In the genomic region with DNA sequence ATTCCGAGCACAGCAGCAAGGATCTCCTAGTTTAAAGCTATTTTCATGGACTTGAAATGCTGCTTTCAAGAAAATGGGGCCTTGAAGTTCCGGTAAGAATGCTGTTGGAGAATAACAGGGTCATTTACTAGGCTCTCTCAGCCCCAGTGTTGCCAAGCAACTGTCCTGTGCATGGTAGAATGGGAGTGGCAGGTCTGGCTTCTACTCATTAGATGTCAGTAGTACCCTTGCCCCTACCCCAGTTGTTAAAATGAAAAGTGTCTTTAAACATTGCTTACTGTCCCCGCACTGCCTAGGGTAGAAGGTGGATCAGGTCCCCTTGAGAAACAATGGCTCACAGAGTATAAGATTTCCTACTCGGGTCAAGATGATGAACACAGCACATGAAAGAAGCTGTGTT, we compare ENCODE assay signal across 26 mouse cellular contexts. TPM values are rescaled to one million over a fixed set of nuclear protein-coding genes. Genes with fewer than 3 reads are reported as not detected.
DNase-seq lines count a peak whose midpoint lies in the region; ATAC-seq and TF ChIP-seq lines count a peak whose summit lies in the region.
"Had no signal": no experiment of that assay in that cellular context is flagged by ENCODE, and none has a peak within 500 bp of the region (broad histone marks: within the 10 kb centered on the region; RNA-seq: fewer than 3 reads in every experiment).

No protein-coding gene starts in this region.

- no peaks in the 10 kb centered on the region for H3K36me3 ChIP-seq in hindbrain, postnatal 0 days (ENCODE audit: insufficient read depth, low read length)
- no peaks in the 10 kb centered on the region for H3K36me3 ChIP-seq in hindbrain, embryonic 11.5 days (ENCODE audit: control insufficient read depth, insufficient read depth, low read length)
- peaks cover 24% of the 10 kb centered on the region; the same call in 1 of the 2 replicates for H3K36me3 ChIP-seq in forebrain, embryonic 12.5 days (replicated peaks)
- peaks cover 11% of the 10 kb centered on the region for H3K36me3 ChIP-seq in forebrain, postnatal 0 days (ENCODE audit: insufficient read depth)
- H3K36me3 ChIP-seq: heart, embryonic 15.5 days; limb, embryonic 13.5 days; liver, embryonic 12.5 days; stomach, embryonic 15.5 days had no signal

- H3K27ac ChIP-seq in hindbrain, postnatal 0 days = no peak overlapping the region
- H3K27ac ChIP-seq in hindbrain, embryonic 11.5 days (ENCODE audit: low read depth, low read length) = no peak overlapping the region
- no peak overlapping the region for H3K27ac ChIP-seq in forebrain, embryonic 12.5 days
- no peak overlapping the region for H3K27ac ChIP-seq in forebrain, postnatal 0 days (ENCODE audit: low read depth, low read length)
- H3K27ac ChIP-seq: heart, embryonic 10.5 days; heart, embryonic 15.5 days; hindbrain, embryonic 13.5 days; limb, embryonic 13.5 days; liver, embryonic 12.5 days; neural tube, embryonic 13.5 days; stomach, embryonic 15.5 days had no signal

- DNase-seq in hindbrain, postnatal 0 days (ENCODE audit: low spot score) = no peak
- no peak for DNase-seq in hindbrain, embryonic 11.5 days (ENCODE audit: low spot score)
- DNase-seq in brain, embryonic 14.5 days (ENCODE audit: low read depth) = peak; percentile 34
- no peak for DNase-seq in forebrain, postnatal 0 days
- DNase-seq in heart, adult 8-10 months (ENCODE audit: low spot score) = no peak
- DNase-seq: cerebellum, adult 8-10 months; cerebellum, postnatal 25 days; heart, postnatal 36 days; kidney, adult 11 months; kidney, postnatal 25 days; liver, postnatal 0 days; lung, postnatal 36 days; retina, postnatal 1 day; right cerebral cortex, postnatal 14 days; thymus, postnatal 25 days had no signal

- no peak overlapping the region for H3K4me2 ChIP-seq in hindbrain, postnatal 0 days (ENCODE audit: low read depth, low read length)
- H3K4me2 ChIP-seq in hindbrain, embryonic 11.5 days (replicated peaks; ENCODE audit: low read depth, low read length) = no peak overlapping the region
- no peak overlapping the region for H3K4me2 ChIP-seq in forebrain, embryonic 12.5 days
- H3K4me2 ChIP-seq in forebrain, postnatal 0 days (ENCODE audit: low read depth) = no peak overlapping the region
- H3K4me2 ChIP-seq: heart, embryonic 15.5 days; hindbrain, embryonic 13.5 days; limb, embryonic 13.5 days; liver, embryonic 12.5 days; neural tube, embryonic 13.5 days; stomach, embryonic 15.5 days had no signal

- H3K4me3 ChIP-seq in hindbrain, postnatal 0 days (ENCODE audit: low read length) = no peak overlapping the region
- no peak overlapping the region for H3K4me3 ChIP-seq in hindbrain, embryonic 11.5 days (ENCODE audit: low read depth, low read length)
- no peak overlapping the region for H3K4me3 ChIP-seq in forebrain, embryonic 12.5 days (replicated peaks)
- H3K4me3 ChIP-seq in forebrain, postnatal 0 days (ENCODE audit: low read depth, low read length) = no peak overlapping the region
- H3K4me3 ChIP-seq: heart, embryonic 10.5 days; heart, embryonic 15.5 days; hindbrain, embryonic 13.5 days; limb, embryonic 13.5 days; liver, embryonic 12.5 days; neural tube, embryonic 13.5 days; stomach, embryonic 15.5 days had no signal

- no peak overlapping the region for H3K9ac ChIP-seq in hindbrain, postnatal 0 days (replicated peaks; ENCODE audit: low read length)
- H3K9ac ChIP-seq in hindbrain, embryonic 11.5 days (ENCODE audit: low read depth, low read length) = no peak overlapping the region
- no peak overlapping the region for H3K9ac ChIP-seq in forebrain, embryonic 12.5 days
- H3K9ac ChIP-seq in forebrain, postnatal 0 days = no peak overlapping the region
- H3K9ac ChIP-seq: heart, embryonic 15.5 days; hindbrain, embryonic 13.5 days; limb, embryonic 13.5 days; liver, embryonic 12.5 days; liver, postnatal 0 days; neural tube, embryonic 13.5 days; stomach, embryonic 15.5 days had no signal

- TF ChIP-seq POLR2A in brain, embryonic 14.5 days (IDR thresholded peaks at IDR 0.05; ENCODE audit: borderline replicate concordance, extremely low read depth, insufficient read depth, insufficient read length, poor library complexity, severe bottlenecking) = no peak

- ATAC-seq in hindbrain, postnatal 0 days = peak; percentile 58; the same call in 1 of the 2 replicates
- ATAC-seq in hindbrain, embryonic 11.5 days (ENCODE audit: low FRiP score) = no peak
- peak; percentile 49; the same call in 1 of the 2 replicates for ATAC-seq in forebrain, embryonic 12.5 days (ENCODE audit: low FRiP score)
- peak; percentile 49 for ATAC-seq in forebrain, postnatal 0 days
- no peak for ATAC-seq in megakaryocyte-erythroid progenitor cell, adult 5-6 weeks (replicated peaks; ENCODE audit: low FRiP score, low TSS enrichment, poor library complexity, severe bottlenecking)
- ATAC-seq: CD4-positive, CD25-positive, alpha-beta regulatory T cell, adult 4 months; liver, embryonic 12.5 days; liver, postnatal 0 days; midbrain, embryonic 16.5 days had no signal

- no peaks in the 10 kb centered on the region for H3K9me3 ChIP-seq in hindbrain, postnatal 0 days (ENCODE audit: low read length)
- H3K9me3 ChIP-seq in hindbrain, embryonic 11.5 days (ENCODE audit: control insufficient read depth, low read length) = no peaks in the 10 kb centered on the region
- H3K9me3 ChIP-seq in forebrain, embryonic 12.5 days = no peaks in the 10 kb centered on the region
- no peaks in the 10 kb centered on the region for H3K9me3 ChIP-seq in forebrain, postnatal 0 days (ENCODE audit: low read length)
- H3K9me3 ChIP-seq: heart, embryonic 10.5 days; heart, embryonic 15.5 days; hindbrain, embryonic 13.5 days; limb, embryonic 13.5 days; liver, embryonic 12.5 days; neural tube, embryonic 13.5 days; stomach, embryonic 15.5 days had no signal

- no peaks in the 10 kb centered on the region for H3K27me3 ChIP-seq in hindbrain, postnatal 0 days (ENCODE audit: insufficient read depth, low read length)
- no peaks in the 10 kb centered on the region for H3K27me3 ChIP-seq in hindbrain, embryonic 11.5 days (ENCODE audit: control insufficient read depth, insufficient read depth, low read length)
- H3K27me3 ChIP-seq in forebrain, embryonic 12.5 days = no peaks in the 10 kb centered on the region
- H3K27me3 ChIP-seq in forebrain, postnatal 0 days (ENCODE audit: insufficient read depth, low read length) = no peaks in the 10 kb centered on the region
- H3K27me3 ChIP-seq: heart, embryonic 15.5 days; hindbrain, embryonic 13.5 days; limb, embryonic 13.5 days; liver, embryonic 12.5 days; neural tube, embryonic 13.5 days; stomach, embryonic 15.5 days had no signal

- no peak for TF ChIP-seq CTCF in hindbrain, postnatal 0 days (IDR thresholded peaks at IDR 0.05; ENCODE audit: low read depth)
- no peak for TF ChIP-seq CTCF in brain, embryonic 14.5 days (IDR thresholded peaks at IDR 0.05; ENCODE audit: borderline replicate concordance, extremely low read depth, insufficient read depth, insufficient read length)
- no peak for TF ChIP-seq CTCF in forebrain, postnatal 0 days (IDR thresholded peaks at IDR 0.05; ENCODE audit: low read depth)

- WGBS in hindbrain, postnatal 0 days = 60% methylated on average over 4 of the region's 4 CpGs
- WGBS in hindbrain, embryonic 11.5 days = 76% methylated on average over 4 of the region's 4 CpGs
- 65% methylated on average over 4 of the region's 4 CpGs for WGBS in forebrain, embryonic 12.5 days
- WGBS in forebrain, postnatal 0 days = 43% methylated on average over 4 of the region's 4 CpGs

- H3K4me1 ChIP-seq in hindbrain, postnatal 0 days (ENCODE audit: insufficient read depth, low read length) = no peaks in the 10 kb centered on the region
- no peaks in the 10 kb centered on the region for H3K4me1 ChIP-seq in hindbrain, embryonic 11.5 days (replicated peaks; ENCODE audit: control insufficient read depth, insufficient read depth, low read length)
- peaks cover 5% of the 10 kb centered on the region for H3K4me1 ChIP-seq in forebrain, embryonic 12.5 days
- H3K4me1 ChIP-seq in forebrain, postnatal 0 days (ENCODE audit: insufficient read depth) = no peaks in the 10 kb centered on the region
- H3K4me1 ChIP-seq: heart, embryonic 10.5 days; hindbrain, embryonic 13.5 days; liver, embryonic 12.5 days had no signal

RNA-seq across cellular contexts. Expression of gene Btg3, which starts 35.6 kb away (rescaled TPM):
- 7.9 and 8.1 TPM in 2 replicates for total RNA-seq in hindbrain, postnatal 0 days (2014; rRNA removed)
- polyA plus RNA-seq in hindbrain, postnatal 0 days (2015; fragmentation: Nextera tagmentation; extraction: Ambion mirVana) = 23.2 and 26.7 TPM in 2 replicates
- polyA plus RNA-seq in hindbrain, embryonic 11.5 days (2014; fragmentation: Nextera tagmentation; extraction: Ambion mirVana) = 43.7 and 45.8 TPM in 2 replicates
- polyA plus RNA-seq in brain, embryonic 14.5 days (2012; rRNA removed) = 8.2 and 8.4 TPM in 2 replicates
- 43.5 and 46.1 TPM in 2 replicates for polyA plus RNA-seq in forebrain, embryonic 12.5 days (2016; fragmentation: Nextera tagmentation; extraction: Ambion mirVana)
- 7.5 and 9.8 TPM in 2 replicates for total RNA-seq in forebrain, postnatal 0 days (2014; rRNA removed)
- 19.7 and 20.2 TPM in 2 replicates for polyA plus RNA-seq in forebrain, postnatal 0 days (2015; fragmentation: Nextera tagmentation; extraction: Ambion mirVana)
- total RNA-seq in megakaryocyte-erythroid progenitor cell, adult 5-6 weeks (2014; fragmentation: Nextera tagmentation) = 27.2 and 43.5 TPM in 2 replicates
- total RNA-seq in megakaryocyte-erythroid progenitor cell, adult 5-6 weeks (2017) = 24.2 and 24.6 TPM in 2 replicates
- total RNA-seq in heart, adult 8-10 months (2022) = 1 to 10 TPM; 5.3 to 6.5 (median 5.8) TPM

RNA-seq across cellular contexts. Expression of gene Cxadr, which starts 40.1 kb away (rescaled TPM):
- 265 and 272 TPM in 2 replicates for total RNA-seq in hindbrain, postnatal 0 days (2014; rRNA removed)
- polyA plus RNA-seq in hindbrain, postnatal 0 days (2015; fragmentation: Nextera tagmentation; extraction: Ambion mirVana) = 116 and 133 TPM in 2 replicates
- 64.7 and 70.1 TPM in 2 replicates for polyA plus RNA-seq in hindbrain, embryonic 11.5 days (2014; fragmentation: Nextera tagmentation; extraction: Ambion mirVana)
- 82.6 and 124 TPM in 2 replicates for polyA plus RNA-seq in brain, embryonic 14.5 days (2012; rRNA removed)
- polyA plus RNA-seq in forebrain, embryonic 12.5 days (2016; fragmentation: Nextera tagmentation; extraction: Ambion mirVana) = 108 and 120 TPM in 2 replicates
- total RNA-seq in forebrain, postnatal 0 days (2014; rRNA removed) = 331 and 396 TPM in 2 replicates
- polyA plus RNA-seq in forebrain, postnatal 0 days (2015; fragmentation: Nextera tagmentation; extraction: Ambion mirVana) = 118 and 156 TPM in 2 replicates
- 0.48 and 1.6 TPM in 2 replicates for total RNA-seq in megakaryocyte-erythroid progenitor cell, adult 5-6 weeks (2014; fragmentation: Nextera tagmentation)
- total RNA-seq in megakaryocyte-erythroid progenitor cell, adult 5-6 weeks (2017) = 0.04 TPM in 1 of 2 replicates, not detected in the other
- total RNA-seq in heart, adult 8-10 months (2022) = 10 to 100 TPM; 30.6 to 50.2 (median 38.4) TPM

Comparison
In these comparisons a context has a peak if more than half of its experiments do, and no peak if none do; other contexts are left out.
1. ATAC-seq: peak in hindbrain, postnatal 0 days (single experiment), forebrain, embryonic 12.5 days (single experiment) and forebrain, postnatal 0 days (single experiment); none in hindbrain, embryonic 11.5 days (single experiment) and megakaryocyte-erythroid progenitor cell, adult 5-6 weeks (single experiment).